Mouse (Mus musculus) c-Kit-positive CD71-negative TER-119-negative erythroid progenitor cells, embryonic 14.5 days (primary cell): Measurements from ENCODE around the gene Eif2s1.
A peak's percentile ranks its signal among the peaks of the same experiment; 100 is the strongest.

Experiments used
- DNase-seq: peaks from one replicate; pipeline ENCODE4 v3.0.0-alpha.2; 2013; ENCODE audit warnings: low read depth

Eif2s1 gene

GRCm38 (mm10) chr12:78861496-78862253, at the start of gene Eif2s1, which contains the start of gene Atp6v1d:
Eif2s1 (plus strand) TSS chr12:78861819.
Atp6v1d (minus strand) TSS chr12:78861638.
- peak; percentile 98 for DNase-seq

DNA sequence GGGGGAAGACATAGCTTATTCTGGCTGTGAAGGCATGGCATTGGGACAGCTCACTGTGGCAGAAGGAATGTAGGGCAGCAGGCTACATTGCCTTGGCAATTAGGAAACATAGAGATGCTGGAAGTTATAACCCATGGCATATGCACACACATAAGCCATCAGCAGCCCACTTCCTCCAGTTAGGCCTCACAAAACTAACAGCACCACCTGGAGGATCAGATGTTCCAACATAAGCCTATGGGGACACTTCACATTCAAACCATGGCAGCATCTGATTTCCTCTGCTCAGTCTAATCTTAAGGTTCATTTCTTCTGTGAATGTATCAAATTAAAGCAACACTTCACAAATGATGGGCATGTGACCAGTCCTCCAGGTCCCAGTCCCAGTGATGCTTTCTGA, 47.2 kb upstream of the Eif2s1 start:
- no peak for DNase-seq

- no peak for DNase-seq
These were observed 27.1 kb upstream of the Eif2s1 start for GRCm38 (mm10) chr12:78834496-78834895.

- no peak for DNase-seq
These were observed 21.7 kb upstream of the Eif2s1 start for GRCm38 (mm10) chr12:78839906-78840305.

DNA sequence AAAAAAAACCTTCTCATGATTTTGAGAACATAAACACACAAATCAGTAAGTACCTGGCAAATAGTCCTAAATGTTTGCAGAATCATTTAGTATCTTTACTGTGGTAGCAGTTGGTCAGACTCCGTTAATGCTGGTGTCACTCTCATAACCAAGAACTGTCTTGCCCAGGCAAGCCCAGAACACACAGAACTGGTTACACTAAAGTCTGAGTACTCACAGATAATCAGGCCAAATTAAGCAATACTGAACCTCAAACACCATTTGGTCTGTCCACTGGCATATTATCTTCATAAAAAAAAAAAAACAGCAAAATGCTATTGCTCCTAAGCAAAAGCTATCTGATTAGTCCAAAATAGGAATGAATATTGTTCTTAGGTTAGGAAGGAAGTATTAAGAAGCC, 19.2 kb upstream of the Eif2s1 start:
- no peak for DNase-seq

- DNase-seq = no peak
These were observed 13.4 kb upstream of the Eif2s1 start for GRCm38 (mm10) chr12:78848246-78848645.

- peak; percentile 17 for DNase-seq
These were observed 611 bp upstream of the Eif2s1 start for GRCm38 (mm10) chr12:78860921-78861495.

GRCm38 (mm10) chr12:78862254-78862730, 673 bp downstream of the Eif2s1 start:
- no peak for DNase-seq

- peak; percentile 28 for DNase-seq
These were observed 3.8 kb downstream of the Eif2s1 start for GRCm38 (mm10) chr12:78865434-78865833.

DNA sequence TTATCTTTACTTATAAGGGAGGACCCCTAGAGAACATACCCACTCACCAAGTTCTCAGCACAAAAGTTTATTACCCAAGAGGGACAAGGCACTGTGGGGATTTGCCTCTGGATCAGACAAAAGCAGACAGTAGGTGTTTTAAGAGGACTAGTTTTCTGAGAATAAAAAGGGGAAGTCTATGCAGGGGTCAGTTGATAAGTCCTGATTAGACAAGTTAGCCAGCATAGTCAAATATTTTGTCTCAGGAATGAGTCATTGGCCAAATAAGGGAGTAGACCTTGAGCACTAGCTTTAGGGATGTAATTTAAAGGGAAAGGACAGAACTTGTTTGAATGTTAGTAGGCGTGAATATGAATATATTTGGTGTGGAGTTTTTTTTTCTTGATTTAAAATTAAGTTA, 6.5 kb downstream of the Eif2s1 start:
- DNase-seq = peak; percentile 20

GRCm38 (mm10) chr12:78874581-78874980, 13.0 kb downstream of the Eif2s1 start:
- no peak for DNase-seq

DNA sequence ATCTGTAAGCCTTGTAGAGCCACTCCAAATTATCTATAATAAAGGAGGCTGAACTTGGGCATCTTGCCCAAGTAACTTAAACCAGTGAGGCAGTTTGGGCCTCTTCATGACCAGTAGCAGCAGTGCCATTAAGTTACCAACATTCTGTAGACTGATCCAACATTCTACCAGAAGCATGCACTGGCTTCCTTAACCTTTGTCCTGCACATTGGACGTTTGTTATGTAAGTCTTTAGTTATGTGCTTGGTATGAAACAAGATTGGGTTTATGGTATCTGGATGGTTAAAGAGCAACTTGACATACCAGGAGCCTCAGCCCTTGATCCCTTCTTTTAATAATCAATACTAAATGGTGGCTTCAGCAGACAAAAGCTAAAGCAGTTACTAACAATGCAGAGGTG, 28.4 kb downstream of the Eif2s1 start:
- DNase-seq = no peak

DNA sequence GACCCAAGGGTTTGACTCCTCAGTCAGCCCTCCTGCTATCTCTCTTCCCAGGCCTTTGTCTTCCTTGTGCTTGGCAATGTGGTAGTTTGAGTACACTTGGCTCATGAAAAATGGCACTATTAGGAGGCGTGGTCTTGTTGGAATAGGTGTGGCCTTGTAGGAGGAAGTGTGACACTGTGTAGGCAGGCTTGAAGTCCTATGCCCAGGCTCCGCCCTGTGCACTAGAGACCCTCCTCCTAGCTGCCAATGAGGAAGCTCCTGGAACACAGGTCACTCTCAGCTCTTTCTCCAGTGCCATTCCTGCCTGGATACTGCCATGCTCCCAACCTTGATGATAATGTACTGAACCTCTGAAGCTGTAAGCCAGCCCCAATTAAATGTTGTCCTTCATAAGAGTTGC, 29.5 kb downstream of the Eif2s1 start:
- no peak for DNase-seq

- no peak for DNase-seq
These were observed 36.2 kb downstream of the Eif2s1 start for GRCm38 (mm10) chr12:78897861-78898260.

DNA sequence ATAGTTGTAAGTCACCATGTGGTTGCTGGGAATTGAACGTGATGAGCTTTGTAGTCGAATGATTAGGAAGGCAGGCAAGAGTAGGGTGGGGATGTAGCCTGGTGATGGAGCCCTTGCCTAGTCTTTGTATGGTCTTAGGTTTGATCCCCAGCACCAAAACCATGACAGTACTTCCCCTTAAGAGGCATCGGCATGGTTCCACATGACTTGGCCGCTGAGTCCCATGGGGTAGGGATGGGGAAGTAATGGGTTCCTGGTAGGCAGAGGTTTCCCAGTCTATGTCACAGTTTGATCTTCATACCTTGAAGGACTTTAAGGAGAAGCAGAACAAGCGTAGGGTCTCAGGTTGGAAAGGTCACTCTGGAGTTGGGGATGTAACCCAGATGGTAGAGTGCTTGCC, 39.8 kb downstream of the Eif2s1 start:
- DNase-seq = no peak

DNA sequence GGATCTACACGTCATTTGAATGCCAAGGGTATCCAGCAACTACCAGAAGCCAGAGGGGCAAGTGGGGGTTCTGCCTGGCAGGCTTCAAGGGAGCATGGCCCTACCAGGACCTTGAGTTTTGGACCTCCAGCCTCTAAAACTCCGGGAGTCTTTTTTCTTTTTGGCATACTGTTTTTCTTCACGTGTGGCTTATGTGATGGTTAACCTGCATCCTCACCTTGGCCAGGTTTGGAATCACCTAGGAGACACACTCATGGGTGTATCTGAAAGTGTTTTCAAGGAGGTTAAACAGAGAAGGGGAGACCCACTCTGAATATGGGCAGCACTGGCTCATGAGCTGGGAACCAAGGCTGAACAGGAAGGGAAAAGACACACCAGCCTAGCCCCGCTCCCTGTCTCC, 41.7 kb downstream of the Eif2s1 start:
- DNase-seq = no peak

DNA sequence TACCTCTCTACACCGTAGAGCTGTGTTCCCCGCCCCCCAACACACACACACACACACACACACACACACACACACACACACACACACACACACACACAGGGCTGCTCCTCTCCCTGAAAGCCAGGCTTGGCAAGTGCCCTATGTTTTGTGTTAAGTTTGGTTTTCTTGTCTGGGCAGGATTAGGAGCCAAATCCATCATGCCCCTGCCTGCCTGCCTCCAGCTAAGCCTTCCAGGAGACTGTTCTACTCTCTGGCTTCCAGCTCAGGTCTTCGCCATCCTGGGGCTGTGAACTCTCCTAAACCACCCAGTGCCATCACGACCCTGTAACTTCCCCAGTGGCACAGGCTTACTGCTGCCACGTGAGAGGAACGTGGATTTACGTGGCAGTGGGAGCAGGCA, 42.9 kb downstream of the Eif2s1 start:
- no peak for DNase-seq

GRCm38 (mm10) chr12:78906707-78907162, 45.1 kb downstream of the Eif2s1 start, which contains the start of gene Plek2:
Plek2 (minus strand) TSS chr12:78906964.
- DNase-seq = no peak

- no peak for DNase-seq
These were observed 46.5 kb downstream of the Eif2s1 start for GRCm38 (mm10) chr12:78908081-78908605.

DNA sequence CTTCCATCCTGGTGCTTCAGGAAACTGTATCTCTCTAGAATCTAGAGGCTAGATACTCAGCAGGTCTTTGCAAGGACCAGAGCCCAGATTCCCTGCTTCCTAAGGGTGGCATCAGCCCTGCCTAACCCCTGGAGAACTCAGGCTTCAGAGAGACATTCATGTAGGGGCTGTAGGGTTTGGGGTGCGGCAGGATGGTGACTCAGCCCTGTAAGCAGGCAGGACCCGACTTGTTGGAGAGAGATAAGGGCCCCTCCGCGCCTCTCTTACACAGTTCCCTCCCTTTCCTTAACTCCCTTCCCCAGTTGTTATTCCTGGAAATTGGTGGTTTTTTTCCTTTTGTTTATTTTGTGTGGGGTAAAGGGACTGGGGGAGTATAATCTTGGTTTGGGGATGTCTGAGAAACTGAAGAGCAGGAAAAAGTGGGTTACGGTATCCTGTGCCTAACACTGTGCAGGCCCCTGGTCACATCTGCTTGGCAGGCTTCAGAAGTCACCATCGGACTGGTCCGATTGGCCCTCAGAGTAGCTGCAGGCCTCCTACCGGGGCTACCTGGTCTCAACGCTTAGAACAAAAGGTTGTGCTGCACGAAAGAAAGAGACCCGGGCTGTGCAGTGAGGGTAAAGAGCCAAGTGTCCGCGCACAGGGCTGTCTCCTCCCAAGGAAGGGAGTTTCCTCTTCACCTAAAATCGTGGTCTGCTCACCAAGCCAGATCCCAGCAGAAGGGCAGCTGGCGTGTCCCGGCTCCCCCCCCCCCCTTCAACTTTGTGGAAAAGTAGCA, 49.3 kb downstream of the Eif2s1 start:
- no peak for DNase-seq

GRCm38 (mm10) chr12:78911707-78912417, 50.2 kb downstream of the Eif2s1 start:
- DNase-seq = no peak

- no peak for DNase-seq
These were observed 52.8 kb downstream of the Eif2s1 start for GRCm38 (mm10) chr12:78914458-78914857.
